Mouse (Mus musculus) heart, adult 2 months (tissue): ENCODE measurements around the gene Mapk3.

ENCODE experiments used
- CTCF ChIP-seq: fragments of 200-600 bp; IDR thresholded peaks from 2 replicates; pipeline ENCODE4 v1.8.1; 2022; ENCODE audit warnings: antibody characterized with exemption, mild to moderate bottlenecking, moderate library complexity
- EP300 ChIP-seq: fragments of 200-500 bp; IDR thresholded peaks from 2 replicates; pipeline ENCODE4 v1.6.1; 2011; ENCODE audit warnings: low read depth, low read length, control low read depth; ENCODE audit not compliant: insufficient read depth

GRCm38 (mm10) chr7:126803181-126803580 lies 43.8 kb downstream of the Mapk3 start:
- no peak for TF ChIP-seq EP300
- no peak for TF ChIP-seq CTCF
